Mouse (Mus musculus) cerebellum, adult 2 months (tissue): ENCODE data around the gene Ifi208.

Experiments
- CTCF ChIP-seq: fragments of 200-500 bp; IDR thresholded peaks from 2 replicates; pipeline ENCODE4 v1.5.1; 2011; ENCODE audit warnings: low read depth, mild to moderate bottlenecking, control low read depth, low read length, moderate library complexity, borderline replicate concordance; ENCODE audit not compliant: insufficient read depth
- POLR2A ChIP-seq: fragments of 200-500 bp; IDR thresholded peaks from 2 replicates; pipeline ENCODE4 v1.6.1; 2011; ENCODE audit warnings: low read length, control low read depth, borderline replicate concordance; ENCODE audit not compliant: insufficient read depth

GRCm38 (mm10) chr1:173742262-173742661 lies 68.8 kb downstream of the Ifi208 start:
- no peak for TF ChIP-seq CTCF
- no peak for TF ChIP-seq POLR2A
